Mouse (Mus musculus) induced T-regulatory cell, adult 2 months (primary cell): ENCODE measurements around the gene Lpin1.

Source experiments
- DNase-seq: peaks from one replicate; pipeline ENCODE4 v3.0.0-alpha.2; 2012; ENCODE audit warnings: low read depth

Gene Lpin1

GRCm38 (mm10) chr12:16618512-16619274 is 7.9 kb upstream of the Lpin1 start:
- DNase-seq: no peak

GRCm38 (mm10) chr12:16615738-16616137 is 5.0 kb upstream of the Lpin1 start:
- DNase-seq: no peak

GRCm38 (mm10) chr12:16614556-16614955 is 3.8 kb upstream of the Lpin1 start:
- no peak for DNase-seq

- no peak for DNase-seq
These were observed 5.1 kb downstream of the Lpin1 start for GRCm38 (mm10) chr12:16605624-16606023.

GRCm38 (mm10) chr12:16602271-16602670 is 8.5 kb downstream of the Lpin1 start:
- DNase-seq: no peak

GRCm38 (mm10) chr12:16600374-16600773 is 10.4 kb downstream of the Lpin1 start:
- DNase-seq: no peak

GRCm38 (mm10) chr12:16599359-16599758 is 11.4 kb downstream of the Lpin1 start:
- DNase-seq: no peak

- no peak for DNase-seq
These were observed 17.0 kb downstream of the Lpin1 start for GRCm38 (mm10) chr12:16593761-16594160.

- DNase-seq: no peak
These were observed 17.8 kb downstream of the Lpin1 start for GRCm38 (mm10) chr12:16593014-16593413.

- peak; percentile 35 for DNase-seq
These were observed 18.3 kb downstream of the Lpin1 start for GRCm38 (mm10) chr12:16592451-16592850.

GRCm38 (mm10) chr12:16591453-16592200 is 19.1 kb downstream of the Lpin1 start:
- DNase-seq: peak; percentile 94

- DNase-seq: no peak
These were observed 20.8 kb downstream of the Lpin1 start for GRCm38 (mm10) chr12:16589966-16590365.

- peak; percentile 96 for DNase-seq
These were observed 21.4 kb downstream of the Lpin1 start for GRCm38 (mm10) chr12:16589204-16589949.

- peak; percentile 62 for DNase-seq
These were observed 22.2 kb downstream of the Lpin1 start for GRCm38 (mm10) chr12:16588396-16589042.

GRCm38 (mm10) chr12:16587767-16588166 is 23.0 kb downstream of the Lpin1 start:
- no peak for DNase-seq

- no peak for DNase-seq
These were observed 23.7 kb downstream of the Lpin1 start for GRCm38 (mm10) chr12:16587111-16587510.

- DNase-seq: no peak
These were observed 25.8 kb downstream of the Lpin1 start for GRCm38 (mm10) chr12:16584964-16585363.

GRCm38 (mm10) chr12:16584035-16584682 is 26.6 kb downstream of the Lpin1 start:
- peak; percentile 73 for DNase-seq

- peak; percentile 66 for DNase-seq
These were observed 27.5 kb downstream of the Lpin1 start for GRCm38 (mm10) chr12:16583313-16583712.

- DNase-seq: no peak
These were observed 30.5 kb downstream of the Lpin1 start for GRCm38 (mm10) chr12:16580306-16580705.

GRCm38 (mm10) chr12:16577665-16578233 is 33.0 kb downstream of the Lpin1 start:
- no peak for DNase-seq
